Mouse (Mus musculus) heart, postnatal 36 days (tissue): ENCODE results near the gene Atp2a3. TPM values are rescaled to one million over a fixed set of nuclear protein-coding genes. Genes with fewer than 3 reads are reported as not detected.
A peak's percentile ranks its signal among the peaks of the same experiment; 100 is the strongest.

Experiments used
- DNase-seq, 2 experiments: peaks; one replicate each; pipeline ENCODE4 v3.0.0; 2021 to 2022
- intact Hi-C: fragments of 180-260 bp; cut with DNase I; formaldehyde crosslinking; loops from one replicate; pipeline ENCODE4 v1.15.1; 2025
- microRNA-seq, 2 experiments: library from miRNA; unstranded; fragments of <30 nt; microRNA quantifications; one replicate each; pipeline ENCODE4 v1.2.0; 2021; ENCODE audit warnings: borderline number of aligned reads in 2 of 2
- total RNA-seq, 2 experiments: library from RNA; stranded (reverse); gene quantifications; 2 replicates each; pipeline ENCODE4 v1.2.3; 2021

Gene Atp2a3
- total RNA-seq, 2 experiments from 2014 or later, result 11.1 to 11.9 TPM

- no peak for DNase-seq
- intact Hi-C loops, result no loop called here
These were observed 63.4 kb downstream of the Atp2a3 start for GRCm38 (mm10) chr11:73024236-73024904.

- intact Hi-C loops, result no loop called here
- DNase-seq, result no peak
These were observed 66.0 kb downstream of the Atp2a3 start for GRCm38 (mm10) chr11:73026961-73027360.

DNA sequence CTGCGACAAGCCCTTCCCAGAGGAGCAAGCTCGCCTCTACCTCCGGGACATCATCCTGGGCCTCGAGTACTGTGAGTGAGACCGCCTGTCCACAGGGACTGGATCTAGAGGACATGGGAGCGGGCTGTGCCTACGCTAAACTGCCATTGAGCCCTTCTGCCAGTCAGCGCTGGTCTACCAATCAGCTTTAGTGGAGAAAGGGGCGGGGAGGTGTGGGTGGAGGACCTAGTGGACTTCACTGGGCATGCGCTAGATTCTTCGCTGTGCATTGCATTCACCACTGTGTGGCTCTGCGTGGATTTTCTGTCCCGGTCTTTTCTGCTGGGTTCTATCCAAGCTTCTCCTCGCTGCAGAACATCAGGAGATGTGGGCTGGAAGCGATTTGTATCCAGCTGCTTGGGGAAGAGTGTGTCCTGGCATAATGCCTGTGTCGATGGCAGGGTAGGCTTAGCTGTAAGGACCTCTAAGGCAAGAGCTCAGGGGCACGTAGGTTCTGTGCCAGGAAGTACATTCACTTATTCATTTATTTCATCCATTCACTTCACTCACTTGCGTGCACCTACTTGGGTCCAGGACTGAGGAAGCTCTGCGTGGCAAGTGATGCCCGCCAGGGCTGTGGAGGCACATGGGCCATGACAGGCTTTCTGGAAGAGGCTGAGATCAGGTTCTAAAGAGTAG lies 70.0 kb downstream of the Atp2a3 start:
- intact Hi-C loops, result no loop called here
- peak; percentile 79 to 84 for DNase-seq

DNA sequence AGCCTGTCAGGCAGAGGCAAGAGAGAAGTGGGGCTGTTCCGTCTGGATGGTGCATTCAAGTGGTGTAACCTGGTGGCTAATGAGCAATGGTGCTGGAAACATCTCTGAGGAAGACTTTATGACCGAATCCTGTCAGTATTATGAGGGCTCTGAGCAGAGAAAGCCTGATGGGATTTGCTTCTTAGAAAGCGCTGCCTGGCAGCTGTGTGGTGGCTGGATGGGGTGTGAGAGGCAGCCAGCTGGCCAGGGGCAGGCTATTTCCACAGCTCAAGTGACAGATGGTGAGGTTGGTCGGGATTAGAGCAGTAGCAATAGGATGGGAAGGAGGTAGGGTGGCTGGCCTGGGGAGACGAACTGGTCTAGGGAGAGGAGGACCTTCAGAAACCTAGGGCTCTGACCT lies 70.6 kb downstream of the Atp2a3 start:
- DNase-seq, result no peak
- intact Hi-C loops, result no loop called here

- DNase-seq, result no peak
- intact Hi-C loops, result no loop called here
These were observed 75.1 kb downstream of the Atp2a3 start for GRCm38 (mm10) chr11:73036077-73036476.

DNA sequence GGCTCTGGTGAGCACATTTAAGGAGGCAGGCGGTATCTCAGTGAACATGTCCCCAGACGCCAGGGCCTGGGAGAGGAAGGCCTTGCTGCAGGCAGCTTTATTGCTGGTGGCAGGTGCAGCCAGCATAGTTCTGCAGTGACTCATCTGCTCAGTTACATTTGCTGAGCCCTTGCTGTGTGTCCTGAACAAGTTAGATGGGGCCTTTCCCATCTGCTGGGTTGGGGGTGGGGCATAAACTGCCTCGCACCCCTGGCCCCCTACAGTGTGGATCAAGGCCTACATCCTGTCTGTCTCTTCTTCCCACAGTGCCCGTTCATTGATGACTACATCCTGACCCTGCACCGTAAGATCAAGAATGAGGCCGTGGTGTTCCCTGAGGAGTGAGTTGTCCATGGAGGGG lies 75.9 kb downstream of the Atp2a3 start:
- DNase-seq, result no peak
- intact Hi-C loops, result no loop called here

GRCm38 (mm10) chr11:73037691-73038090 lies 76.7 kb downstream of the Atp2a3 start:
- intact Hi-C loops, result loop anchor here (2.0 kb wide), 1 partner anchor 113 kb away; no protein-coding TSS in a partner anchor

GRCm38 (mm10) chr11:73039102-73039799 lies 78.3 kb downstream of the Atp2a3 start:
- intact Hi-C loops, result loop anchor here (1.0 to 2.0 kb wide), 2 partner anchors 33 to 114 kb away; no protein-coding TSS in a partner anchor
- peak; percentile 57 for DNase-seq

More at GRCm38 (mm10) chr11:73037691-73038090, 76.7 kb downstream of the Atp2a3 start:
- no peak for DNase-seq

Small RNA genes within 50 kb of the gene (microRNA-seq; reads per million reads assigned to microRNA genes)
- 0 reads per million in 2 experiments for gene Gm44467

Other genes with a start within 250 kb of the Atp2a3 start
- gene Cyb5d2, start 165.0 kb upstream of the Atp2a3 start, total RNA-seq, result 10 to 100 TPM; 19.2 to 19.5 TPM
- 10 to 100 TPM; 21.3 to 22.9 TPM for gene Zzef1, start 164.9 kb upstream of the Atp2a3 start, total RNA-seq
- under 1 TPM; 0.33 to 0.38 TPM for gene P2rx1, start 37.9 kb downstream of the Atp2a3 start, total RNA-seq
- under 1 TPM; 0.84 to 1.00 TPM for gene Camkk1, start 57.8 kb downstream of the Atp2a3 start, total RNA-seq
- 1 to 10 TPM; 5.8 to 6.3 TPM for gene Ncbp3, start 86.6 kb downstream of the Atp2a3 start, total RNA-seq
- under 1 TPM in 1 of 2 experiments, not detected in 1; 0.14 TPM for gene Itgae, start 129.4 kb downstream of the Atp2a3 start, total RNA-seq
- gene Haspin, start 177.1 kb downstream of the Atp2a3 start, total RNA-seq, result under 1 TPM; 0.22 to 0.28 TPM
- gene P2rx5, start 199.3 kb downstream of the Atp2a3 start, total RNA-seq, result 10 to 100 TPM; 13.1 to 17.9 TPM
- gene Emc6, start 215.9 kb downstream of the Atp2a3 start, total RNA-seq, result 10 to 100 TPM; 82.2 to 94.1 TPM
- gene Tax1bp3, start 215.9 kb downstream of the Atp2a3 start, total RNA-seq, result 10 to 100 TPM; 47.1 to 48.1 TPM
- gene Ctns, start 237.9 kb downstream of the Atp2a3 start, total RNA-seq, result 10 to 100 TPM in 1 of 2 experiments, 1 to 10 TPM in 1; 8.3 to 13.3 TPM
- 1 to 10 TPM; 1.3 to 1.7 TPM for gene Shpk, start 238.3 kb downstream of the Atp2a3 start, total RNA-seq